Mouse (Mus musculus) T-helper 17 cell (primary cell): ENCODE measurements at regions not wholly inside any gene's neighbourhood (a gene's known extent, or its start where the extent isn't known, plus 50 kb on each side); places are given as distances from the start of the nearest gene placed in this dataset.

ENCODE experiments used
- in situ Hi-C, 2 experiments: fragments of 300-600 bp; cut with MboI, MseI; formaldehyde crosslinking; loops; 1 replicate in 1 of 2; 2 replicates in 1 of 2; pipeline ENCODE4 v1.15.1; 2025; ENCODE audit warnings: high pct_unique_total_duplicates in 2 of 2

- in situ Hi-C loops, result no loop called here
These were observed 560.1 kb upstream of the Cdh18 start for GRCm38 (mm10) chr15:21988676-21989075.

GRCm38 (mm10) chr15:21993309-21993708, 555.5 kb upstream of the Cdh18 start:
- in situ Hi-C loops, result no loop called here

- in situ Hi-C loops, result no loop called here
These were observed 553.5 kb upstream of the Cdh18 start for GRCm38 (mm10) chr15:21995121-21995826.

GRCm38 (mm10) chr15:22019977-22020376, 528.8 kb upstream of the Cdh18 start:
- in situ Hi-C loops, result no loop called here

GRCm38 (mm10) chr15:22030215-22030614, 518.6 kb upstream of the Cdh18 start:
- in situ Hi-C loops, result no loop called here

GRCm38 (mm10) chr15:22046423-22046822, 502.4 kb upstream of the Cdh18 start:
- in situ Hi-C loops, result loop anchor here in 1 of 2 experiments (10.0 kb wide), 1 partner anchor 338 kb away; no protein-coding TSS in a partner anchor

GRCm38 (mm10) chr15:22046877-22047478, 501.8 kb upstream of the Cdh18 start:
- in situ Hi-C loops, result loop anchor here in 1 of 2 experiments (10.0 kb wide), 1 partner anchor 338 kb away; no protein-coding TSS in a partner anchor

- in situ Hi-C loops, result no loop called here
These were observed 462.0 kb upstream of the Cdh18 start for GRCm38 (mm10) chr15:22086856-22087255.

- in situ Hi-C loops, result no loop called here
These were observed 427.1 kb upstream of the Cdh18 start for GRCm38 (mm10) chr15:22121746-22122145.

- in situ Hi-C loops, result no loop called here
These were observed 396.8 kb upstream of the Cdh18 start for GRCm38 (mm10) chr15:22151894-22152494.

GRCm38 (mm10) chr15:22152678-22153077, 396.1 kb upstream of the Cdh18 start:
- in situ Hi-C loops, result no loop called here

GRCm38 (mm10) chr15:22170302-22170701, 378.5 kb upstream of the Cdh18 start:
- in situ Hi-C loops, result no loop called here

- in situ Hi-C loops, result no loop called here
These were observed 339.8 kb upstream of the Cdh18 start for GRCm38 (mm10) chr15:22208991-22209390.

GRCm38 (mm10) chr15:22232629-22233028, 316.2 kb upstream of the Cdh18 start:
- in situ Hi-C loops, result loop anchor here (10.0 to 25.0 kb wide), 2 partner anchors 1338 to 2005 kb away; no protein-coding TSS in a partner anchor

GRCm38 (mm10) chr15:22280919-22281318, 267.9 kb upstream of the Cdh18 start:
- in situ Hi-C loops, result no loop called here

GRCm38 (mm10) chr15:22311016-22311415, 237.8 kb upstream of the Cdh18 start:
- in situ Hi-C loops, result no loop called here

GRCm38 (mm10) chr15:22318992-22319391, 229.8 kb upstream of the Cdh18 start:
- in situ Hi-C loops, result no loop called here

- in situ Hi-C loops, result no loop called here
These were observed 209.9 kb upstream of the Cdh18 start for GRCm38 (mm10) chr15:22338941-22339340.

GRCm38 (mm10) chr15:22344321-22344720, 204.5 kb upstream of the Cdh18 start:
- in situ Hi-C loops, result no loop called here

- in situ Hi-C loops, result no loop called here
These were observed 197.3 kb upstream of the Cdh18 start for GRCm38 (mm10) chr15:22351502-22351901.
